Mouse (Mus musculus) T-helper 2 cell (primary cell): Measurements from ENCODE around the gene Rtn4ip1.
"Not testable (repeated sequence)": the region's sequence is repeated elsewhere in the genome, so short reads cannot be mapped to it uniquely, and the experiment has no call there.

Experiments
- in situ Hi-C: fragments of 300-600 bp; cut with MboI, MseI; formaldehyde crosslinking; loops from one replicate; pipeline ENCODE4 v1.15.1; 2025; ENCODE audit warnings: high pct_unique_total_duplicates

Gene Rtn4ip1

GRCm38 (mm10) chr10:43901578-43902194 is at the start of gene Rtn4ip1, which contains the start of gene Qrsl1:
Rtn4ip1 (plus strand) TSS chr10:43901807.
Qrsl1 (minus strand) TSS chr10:43901745.
- in situ Hi-C loops: no loop called here

- in situ Hi-C loops: no loop called here
Measured at GRCm38 (mm10) chr10:43851898-43852297, 49.7 kb upstream of the Rtn4ip1 start.

- in situ Hi-C loops: no loop called here
Measured at GRCm38 (mm10) chr10:43855916-43856315, 45.7 kb upstream of the Rtn4ip1 start.

- in situ Hi-C loops: no loop called here
Measured at GRCm38 (mm10) chr10:43856351-43856750, 45.3 kb upstream of the Rtn4ip1 start.

GRCm38 (mm10) chr10:43870752-43871151 is 30.9 kb upstream of the Rtn4ip1 start:
- in situ Hi-C loops: no loop called here

- in situ Hi-C loops: no loop called here
Measured at GRCm38 (mm10) chr10:43871458-43871857, 30.1 kb upstream of the Rtn4ip1 start.

GRCm38 (mm10) chr10:43887676-43888075 is 13.9 kb upstream of the Rtn4ip1 start:
- in situ Hi-C loops: no loop called here

GRCm38 (mm10) chr10:43888976-43889375 is 12.6 kb upstream of the Rtn4ip1 start:
- in situ Hi-C loops: no loop called here

- in situ Hi-C loops: no loop called here
Measured at GRCm38 (mm10) chr10:43892971-43893370, 8.6 kb upstream of the Rtn4ip1 start.

GRCm38 (mm10) chr10:43896065-43896464 is 5.5 kb upstream of the Rtn4ip1 start:
- in situ Hi-C loops: no loop called here

GRCm38 (mm10) chr10:43898276-43898675 is 3.3 kb upstream of the Rtn4ip1 start:
- in situ Hi-C loops: no loop called here

GRCm38 (mm10) chr10:43900883-43901570 is 580 bp upstream of the Rtn4ip1 start:
- in situ Hi-C loops: no loop called here

GRCm38 (mm10) chr10:43904569-43904968 is 3.0 kb downstream of the Rtn4ip1 start:
- in situ Hi-C loops: no loop called here

GRCm38 (mm10) chr10:43910032-43910872 is 8.6 kb downstream of the Rtn4ip1 start:
- in situ Hi-C loops: no loop called here

GRCm38 (mm10) chr10:43910873-43911142 is 9.2 kb downstream of the Rtn4ip1 start:
- in situ Hi-C loops: no loop called here

- in situ Hi-C loops: no loop called here
Measured at GRCm38 (mm10) chr10:43912236-43912635, 10.6 kb downstream of the Rtn4ip1 start.

- in situ Hi-C loops: loop anchor here (5.0 kb wide), 1 partner anchor 344 kb away; no protein-coding TSS in a partner anchor
Measured at GRCm38 (mm10) chr10:43916181-43916580, 14.6 kb downstream of the Rtn4ip1 start.

- in situ Hi-C loops: loop anchor here (5.0 kb wide), 1 partner anchor 344 kb away; no protein-coding TSS in a partner anchor
Measured at GRCm38 (mm10) chr10:43916737-43917136, 15.1 kb downstream of the Rtn4ip1 start.

- in situ Hi-C loops: loop anchor here (5.0 kb wide), 1 partner anchor 347 kb away; no protein-coding TSS in a partner anchor
Measured at GRCm38 (mm10) chr10:43918696-43919608, 17.3 kb downstream of the Rtn4ip1 start.

- in situ Hi-C loops: no loop called here
Measured at GRCm38 (mm10) chr10:43923096-43923495, 21.5 kb downstream of the Rtn4ip1 start.

- in situ Hi-C loops: not testable (repeated sequence)
Measured at GRCm38 (mm10) chr10:43925776-43926175, 24.2 kb downstream of the Rtn4ip1 start.
